Mouse (Mus musculus) lung, postnatal 10 days (tissue): ENCODE data around the gene Rab44.

Experiments
- DNase-seq: peaks from one replicate; pipeline ENCODE4 v3.0.0; 2021

The Rab44 gene

DNA sequence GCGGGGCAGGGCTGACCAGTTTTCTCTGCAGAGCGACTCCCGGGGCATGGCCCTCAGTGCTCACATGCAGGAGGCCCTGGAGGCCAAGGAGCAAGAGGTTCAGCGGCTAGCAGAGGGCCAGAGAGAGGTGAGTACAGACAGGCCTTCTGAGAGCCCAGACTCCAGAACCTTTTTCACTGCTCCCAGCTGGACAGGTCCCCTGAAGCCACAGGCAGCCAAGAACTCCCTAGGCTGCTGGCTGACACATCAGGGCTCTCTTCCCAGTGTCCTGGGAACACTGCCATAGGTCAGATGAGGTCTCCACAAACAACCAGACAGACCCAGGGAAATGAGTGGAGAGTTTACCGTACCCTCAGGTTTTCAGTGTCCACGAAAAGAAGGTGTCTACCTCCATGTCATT lies 22.3 kb downstream of the Rab44 start:
- DNase-seq = peak; percentile 79

DNA sequence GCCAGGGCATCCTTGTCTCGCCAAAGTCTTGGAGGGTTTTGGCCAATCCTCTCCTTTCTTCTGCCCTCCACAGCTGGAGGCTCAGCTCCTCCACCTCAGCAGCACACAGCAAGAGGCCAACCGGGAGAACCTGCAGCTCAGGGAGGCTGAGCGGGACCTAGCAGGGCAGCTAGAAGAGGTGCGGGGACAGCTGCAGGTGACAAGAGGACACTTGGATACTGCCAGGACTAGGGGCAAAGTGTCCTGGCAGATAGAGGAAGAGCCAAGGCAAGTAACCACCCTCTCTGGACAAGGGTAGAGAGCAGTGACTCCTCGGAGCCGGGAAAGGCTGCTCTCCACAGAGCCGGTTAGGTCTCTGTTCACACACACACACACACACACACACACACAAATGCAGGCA lies 24.0 kb downstream of the Rab44 start:
- DNase-seq = no peak

DNA sequence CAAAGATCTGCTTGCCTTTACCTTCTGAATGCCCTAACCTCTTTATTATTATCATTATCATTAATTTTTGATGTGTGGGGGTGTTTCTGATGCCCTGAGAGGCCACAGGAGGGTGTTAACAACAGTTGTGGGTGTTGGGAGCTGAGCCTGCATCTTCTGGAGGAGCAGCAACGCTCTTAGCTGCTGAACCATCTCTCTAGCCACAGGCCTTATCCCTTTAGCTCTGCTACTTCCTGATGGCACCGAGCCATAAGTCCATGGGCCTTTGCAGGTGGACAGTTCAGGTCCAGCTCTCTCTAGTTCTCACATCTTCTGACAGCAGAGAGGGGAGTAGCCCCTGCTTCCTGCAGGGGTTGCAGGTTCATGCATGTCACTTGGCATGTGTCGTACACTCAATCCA lies 27.6 kb downstream of the Rab44 start:
- DNase-seq = no peak

DNA sequence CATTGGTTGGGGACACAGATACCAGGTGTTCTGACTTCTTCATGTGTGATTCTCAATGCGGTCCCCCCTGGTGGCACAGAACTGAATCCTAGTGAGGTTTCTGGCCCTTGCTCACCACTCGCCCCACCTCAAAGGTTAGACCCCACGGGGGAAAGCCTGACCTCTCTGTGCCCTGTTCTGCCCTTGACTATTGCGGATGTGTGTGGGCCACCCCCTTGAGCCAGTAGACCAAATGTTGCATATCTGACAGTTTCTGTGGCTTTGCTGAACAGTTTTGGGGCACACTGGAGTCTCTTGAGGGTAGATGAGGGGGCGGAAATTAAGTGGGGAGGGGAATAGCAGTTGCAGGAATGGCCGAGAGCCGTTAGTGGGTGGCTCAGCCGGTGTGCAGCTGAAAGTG lies 29.3 kb downstream of the Rab44 start:
- no peak for DNase-seq

DNA sequence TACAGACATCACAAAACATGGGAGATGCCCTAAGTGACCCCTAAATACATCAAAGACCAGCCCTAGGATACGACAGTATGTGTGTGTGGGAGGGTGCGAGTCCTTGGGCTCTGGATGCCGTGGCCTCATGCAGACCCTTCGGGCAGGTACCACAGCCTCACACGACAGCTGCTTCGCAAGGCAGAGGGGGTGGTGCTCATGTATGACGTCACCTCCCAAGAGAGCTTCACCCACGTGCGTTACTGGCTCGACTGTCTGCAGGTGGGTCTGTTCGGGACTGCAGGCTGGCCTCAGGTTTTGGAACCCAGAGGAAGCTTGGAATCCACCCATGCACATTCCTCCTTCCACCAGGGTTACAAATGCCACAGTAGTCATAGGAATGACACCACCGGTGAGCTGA lies 31.2 kb downstream of the Rab44 start:
- DNase-seq = no peak

DNA sequence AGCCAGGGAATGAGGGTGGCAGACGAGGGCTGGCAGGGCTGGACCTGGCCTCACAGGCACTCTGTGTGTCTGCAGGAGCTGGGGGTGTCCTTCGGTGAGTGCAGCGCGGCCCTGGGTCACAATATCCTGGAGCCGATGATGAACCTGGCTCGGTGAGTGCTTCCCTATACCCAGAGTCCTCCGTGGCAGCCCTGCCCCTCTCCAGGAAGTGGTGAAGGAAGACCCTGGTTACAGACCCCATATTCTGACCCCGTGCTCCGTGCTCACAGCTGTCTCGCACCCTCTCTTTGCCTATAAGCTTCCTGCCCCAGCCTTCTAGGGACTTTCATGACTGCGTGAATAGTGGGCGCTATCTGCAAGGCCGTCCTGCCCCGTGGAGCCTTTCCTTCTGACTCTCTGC lies 33.3 kb downstream of the Rab44 start:
- DNase-seq = no peak

DNA sequence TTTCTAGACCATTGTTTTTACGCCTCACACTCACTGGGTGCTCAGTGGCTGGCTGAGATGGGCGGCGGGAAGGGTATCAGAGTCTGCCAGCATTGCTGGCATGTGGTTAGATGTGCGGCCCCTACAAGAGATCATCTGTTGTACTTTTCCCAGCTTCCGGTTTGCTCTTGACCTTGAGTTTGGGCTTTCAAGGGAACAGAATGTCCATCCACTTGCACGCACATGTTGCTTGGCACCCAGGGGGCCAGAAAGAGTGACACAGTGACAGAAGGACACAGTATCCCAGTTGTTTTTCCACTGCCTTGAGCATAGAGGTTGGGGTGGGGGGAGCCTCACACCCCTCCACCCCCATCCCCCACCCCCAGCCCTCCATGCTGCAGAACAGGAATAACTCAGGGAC lies 33.8 kb downstream of the Rab44 start:
- no peak for DNase-seq

DNA sequence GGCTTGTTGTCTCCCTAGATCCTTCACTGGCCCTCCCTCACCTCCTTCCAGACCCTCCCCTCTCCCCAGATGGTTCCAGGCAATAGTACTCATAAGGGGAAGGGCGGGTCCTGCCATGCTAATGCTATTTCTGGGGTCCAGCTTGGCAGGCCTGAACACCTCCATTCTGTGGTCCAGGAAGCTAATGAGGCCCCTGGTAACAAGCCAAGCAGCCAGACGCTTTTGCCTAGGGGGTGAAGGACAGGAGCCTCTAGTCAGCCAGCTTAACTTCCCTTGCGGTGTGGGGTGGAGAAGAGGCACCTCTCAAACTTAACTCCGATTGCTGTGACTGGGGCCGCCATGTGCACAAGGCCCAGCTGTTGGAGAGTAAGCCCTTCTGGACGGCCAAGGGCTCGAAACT lies 35.8 kb downstream of the Rab44 start:
- no peak for DNase-seq

DNA sequence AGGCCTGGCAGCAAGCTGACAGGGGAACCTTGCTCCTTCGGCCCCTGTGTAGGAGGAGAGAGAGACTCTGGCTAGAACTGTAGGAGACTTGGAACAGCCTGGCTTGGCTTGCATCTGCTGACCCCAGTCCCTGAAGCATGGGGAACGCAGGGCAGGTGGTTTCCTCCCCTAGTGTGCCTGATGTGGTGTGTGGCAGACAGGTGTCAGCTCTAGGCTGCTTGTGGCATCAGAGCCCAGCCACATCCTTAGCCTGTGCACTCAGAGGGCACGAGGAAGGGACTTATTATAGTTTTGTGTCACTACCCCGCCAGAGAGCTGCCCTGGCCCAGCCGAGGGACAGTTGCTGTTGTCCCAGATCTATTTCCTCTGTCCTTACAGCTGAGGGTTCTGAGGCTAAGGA lies 38.6 kb downstream of the Rab44 start:
- no peak for DNase-seq

DNA sequence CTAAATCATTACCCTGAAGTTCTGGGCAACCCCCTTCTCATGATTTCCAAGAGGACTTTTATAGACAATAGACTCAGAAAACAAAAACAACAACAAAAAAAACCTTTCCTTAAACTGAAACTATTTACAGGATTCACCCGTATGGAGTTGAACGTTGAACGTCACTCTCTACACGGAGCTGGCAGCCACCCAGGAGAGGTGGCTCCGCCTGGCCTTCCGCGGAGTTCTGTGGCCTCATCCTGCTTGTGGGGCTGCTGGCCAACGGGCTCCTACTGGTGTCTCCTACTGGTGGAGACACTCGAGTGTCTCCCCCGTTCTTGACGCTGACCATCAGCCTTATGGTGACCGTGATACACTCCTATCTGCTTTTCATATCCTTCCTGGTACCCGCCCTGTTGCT lies 40.3 kb downstream of the Rab44 start:
- no peak for DNase-seq

DNA sequence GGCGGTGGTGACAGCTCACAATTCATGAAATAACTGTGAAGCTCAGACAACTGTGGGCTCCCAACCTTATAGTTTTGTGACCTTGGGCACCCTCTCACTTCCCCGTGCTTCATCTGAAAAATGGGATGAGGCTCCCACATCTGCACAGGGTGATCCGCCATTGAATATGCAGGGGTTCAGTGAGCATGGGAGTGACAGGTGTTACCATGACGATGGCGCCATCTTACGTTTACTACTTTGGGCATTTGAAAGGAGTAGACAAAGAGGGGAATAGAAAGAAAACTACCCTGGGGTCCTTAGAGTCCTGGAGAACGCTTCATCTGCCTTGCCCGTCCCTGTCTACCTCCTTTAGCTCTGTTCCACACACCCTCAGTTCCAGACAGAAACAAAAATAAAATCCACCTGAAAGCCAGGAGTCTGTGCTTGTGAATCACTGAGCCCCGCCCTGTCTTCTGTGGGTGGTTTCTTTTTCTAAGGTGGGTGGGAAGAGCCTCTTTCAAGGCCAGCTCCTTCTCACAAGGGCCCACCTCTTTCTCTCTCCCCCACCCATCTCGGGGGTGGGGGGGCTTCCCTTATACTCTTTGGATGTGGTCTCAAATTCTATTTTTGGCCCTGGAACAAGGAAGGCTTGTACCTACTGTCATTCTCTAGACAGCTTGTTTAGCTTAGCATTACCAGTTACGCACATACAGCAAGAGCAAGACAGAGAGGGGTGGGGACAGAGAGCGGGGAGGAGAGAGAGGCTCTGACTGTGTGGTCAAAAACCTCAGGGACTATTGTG lies 41.6 kb downstream of the Rab44 start:
- no peak for DNase-seq

DNA sequence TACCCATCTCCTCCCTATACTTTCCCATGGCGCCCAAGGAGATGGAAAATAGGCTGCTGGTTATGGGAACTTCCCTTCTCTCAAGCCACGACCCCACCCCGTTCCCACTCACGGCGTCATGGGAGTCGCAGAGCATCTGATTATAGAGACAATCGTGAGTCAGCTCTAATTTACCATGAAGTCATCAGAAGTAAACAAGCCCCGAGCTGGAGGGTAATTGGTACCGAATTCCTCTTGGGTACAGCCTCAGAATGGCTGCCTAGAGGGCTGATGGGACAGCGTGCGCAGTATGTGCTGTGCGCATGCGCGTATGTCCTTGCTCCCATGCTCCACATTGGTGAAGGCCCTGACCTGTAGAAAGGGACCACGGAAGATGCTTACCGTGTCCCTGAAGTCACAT lies 42.5 kb downstream of the Rab44 start:
- no peak for DNase-seq

DNA sequence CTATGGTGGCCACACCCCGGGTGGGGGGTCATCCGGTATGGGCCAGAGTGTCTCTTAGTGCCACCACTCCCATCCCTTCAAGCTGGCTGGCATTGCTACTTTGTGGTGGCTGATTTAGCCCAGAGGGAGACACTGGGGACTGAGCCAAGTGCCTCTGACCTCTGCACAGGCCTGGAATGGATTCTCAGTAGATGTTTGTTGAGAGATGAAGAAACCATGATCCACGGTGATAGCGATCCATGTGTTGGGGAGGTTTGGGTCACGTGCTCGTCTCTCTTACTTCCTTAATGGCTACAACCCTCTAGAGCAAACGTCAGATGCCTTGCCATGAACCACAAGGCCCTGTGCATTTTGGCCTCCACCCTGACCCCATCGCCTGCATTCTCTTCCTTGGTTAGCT lies 42.9 kb downstream of the Rab44 start:
- no peak for DNase-seq

DNA sequence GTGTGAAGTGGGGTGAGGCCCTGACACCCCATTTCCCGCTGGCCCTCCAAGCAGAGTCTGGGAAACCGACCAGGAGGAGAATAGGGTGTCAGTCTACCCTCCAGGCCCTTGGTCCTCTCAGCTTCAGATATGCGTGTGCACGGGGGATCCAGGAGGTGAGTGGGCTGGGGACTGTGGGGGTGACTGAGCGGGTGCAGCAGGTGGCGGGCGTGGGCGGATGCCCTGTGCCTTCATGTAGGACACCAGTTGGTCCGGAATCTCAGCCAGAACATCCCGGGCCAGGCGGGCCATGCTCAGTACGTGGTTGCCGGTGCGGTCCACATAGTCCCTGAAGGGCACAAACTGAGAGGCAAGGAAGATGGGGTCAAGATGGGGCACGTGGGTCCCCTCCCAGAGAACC lies 45.0 kb downstream of the Rab44 start:
- DNase-seq = no peak

DNA sequence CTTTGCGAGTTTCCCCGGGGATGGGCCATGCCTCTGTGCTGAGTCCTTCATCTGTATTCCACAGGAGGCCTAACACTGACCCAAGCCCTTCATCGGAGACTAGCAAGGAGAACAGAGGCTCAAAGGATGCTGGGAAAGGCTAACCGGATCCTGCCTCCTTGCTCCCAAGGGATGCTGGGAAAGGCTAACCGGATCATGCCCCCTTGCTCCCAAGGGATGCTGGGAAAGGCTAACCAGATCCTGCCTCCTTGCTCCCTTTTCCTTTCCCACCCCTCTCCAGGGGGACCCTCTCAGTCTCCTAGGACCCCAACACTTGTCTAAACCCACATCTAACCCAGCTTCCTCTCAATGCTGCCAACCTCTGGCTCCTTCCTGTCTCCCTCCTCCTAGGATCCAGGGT lies 45.4 kb downstream of the Rab44 start:
- no peak for DNase-seq

DNA sequence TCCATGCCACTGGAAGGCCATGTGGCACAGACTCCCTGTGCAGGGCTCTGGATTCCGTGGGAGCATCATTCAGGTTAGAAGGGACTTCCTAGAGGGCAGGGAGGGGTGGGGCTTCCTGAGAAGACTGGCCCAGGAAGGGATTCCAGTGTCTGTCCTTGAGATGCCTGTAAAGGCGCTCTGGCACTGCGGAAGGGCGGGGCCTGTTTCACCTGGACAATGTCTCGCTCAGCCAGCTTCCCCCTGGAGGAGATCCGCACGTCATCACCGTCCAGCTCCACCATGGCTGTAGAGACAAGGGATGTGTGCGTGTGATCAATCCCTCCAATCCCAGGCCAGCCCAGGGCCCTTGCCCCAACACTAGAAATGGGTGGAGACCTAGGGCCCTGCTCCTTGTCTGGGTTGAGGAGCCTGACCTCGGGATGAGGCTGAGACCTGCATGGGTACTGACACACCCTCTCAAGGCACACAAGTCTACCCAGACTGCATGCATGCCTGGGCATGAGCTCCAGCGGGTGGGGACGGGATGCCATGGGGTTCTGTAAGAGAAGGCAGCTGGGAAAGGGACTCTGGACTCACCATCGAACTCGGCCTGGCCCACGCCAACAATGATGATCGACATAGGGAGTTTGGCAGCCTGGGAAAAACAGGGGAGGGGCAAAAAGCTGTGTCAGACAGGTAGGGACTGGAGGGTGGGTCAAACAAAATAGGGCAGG lies 46.0 kb downstream of the Rab44 start:
- DNase-seq = no peak

DNA sequence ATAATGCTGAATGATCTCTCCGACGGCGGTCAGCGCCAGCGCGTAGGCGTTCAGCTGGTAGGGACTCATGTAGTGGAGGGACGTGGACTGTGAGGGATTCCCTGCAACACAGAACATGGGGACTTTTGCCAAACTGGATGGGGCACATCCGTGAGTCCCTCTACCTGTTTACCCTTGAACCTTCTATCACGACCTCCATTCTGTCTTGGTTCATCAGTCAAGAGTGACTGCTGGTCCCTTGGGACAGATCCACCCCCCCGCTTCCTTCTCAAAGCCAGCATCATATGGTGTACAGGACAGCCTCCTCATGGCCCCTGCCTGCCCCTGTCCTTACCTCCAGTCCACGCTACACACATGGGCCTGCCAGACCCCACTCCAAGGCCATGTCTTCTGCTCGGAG lies 48.4 kb downstream of the Rab44 start:
- DNase-seq = no peak

DNA sequence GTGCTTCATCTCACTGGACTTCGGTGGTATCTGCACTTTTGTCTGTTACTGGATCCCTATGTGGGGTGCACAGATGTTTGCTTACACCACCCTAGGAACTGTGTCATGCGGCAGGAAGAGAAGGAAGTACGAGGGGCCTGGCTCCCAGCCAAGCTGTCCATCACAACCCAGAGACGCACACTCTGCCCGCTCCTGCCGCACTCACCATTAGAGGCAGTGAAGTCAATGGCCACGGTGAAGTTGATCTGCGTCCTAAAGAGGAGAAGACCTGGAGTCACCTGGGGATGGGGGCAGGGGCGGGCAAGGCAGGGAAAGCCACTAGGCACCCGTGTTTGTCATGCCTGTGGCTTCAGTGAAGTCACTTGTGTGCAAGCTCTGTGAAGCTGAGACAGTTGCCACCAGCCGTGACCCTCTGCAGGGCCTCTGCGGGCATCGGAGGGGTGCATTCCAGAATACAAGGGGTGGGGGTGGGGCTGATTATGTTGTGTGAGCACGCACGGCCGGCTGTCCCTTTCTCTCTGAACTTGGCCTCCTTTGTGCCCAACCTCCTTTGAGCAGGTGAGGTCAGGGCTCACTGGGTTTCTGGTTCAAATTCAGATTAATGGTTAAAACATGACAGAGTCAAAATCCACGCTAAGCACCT lies 50.6 kb downstream of the Rab44 start:
- DNase-seq = peak; percentile 78

DNA sequence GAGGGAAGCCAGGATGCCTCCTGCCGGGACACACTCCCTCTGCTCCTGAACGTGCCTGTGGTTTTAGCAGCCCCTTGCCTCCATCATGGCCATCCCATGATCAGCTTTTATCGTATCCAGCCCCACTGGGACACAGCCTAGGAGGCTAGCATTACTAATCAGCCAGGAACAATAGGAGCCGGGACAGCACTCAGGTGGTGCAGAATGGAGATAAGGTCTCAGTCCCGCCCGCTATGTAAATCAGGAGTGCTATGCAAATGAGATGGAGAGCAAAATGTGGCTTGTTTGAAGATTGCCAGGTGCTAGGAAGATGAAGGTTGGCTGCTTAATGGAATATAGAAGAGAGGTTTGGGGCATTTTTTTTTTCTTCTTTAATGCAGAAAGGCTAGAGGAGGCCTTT lies 51.5 kb downstream of the Rab44 start:
- DNase-seq = no peak

DNA sequence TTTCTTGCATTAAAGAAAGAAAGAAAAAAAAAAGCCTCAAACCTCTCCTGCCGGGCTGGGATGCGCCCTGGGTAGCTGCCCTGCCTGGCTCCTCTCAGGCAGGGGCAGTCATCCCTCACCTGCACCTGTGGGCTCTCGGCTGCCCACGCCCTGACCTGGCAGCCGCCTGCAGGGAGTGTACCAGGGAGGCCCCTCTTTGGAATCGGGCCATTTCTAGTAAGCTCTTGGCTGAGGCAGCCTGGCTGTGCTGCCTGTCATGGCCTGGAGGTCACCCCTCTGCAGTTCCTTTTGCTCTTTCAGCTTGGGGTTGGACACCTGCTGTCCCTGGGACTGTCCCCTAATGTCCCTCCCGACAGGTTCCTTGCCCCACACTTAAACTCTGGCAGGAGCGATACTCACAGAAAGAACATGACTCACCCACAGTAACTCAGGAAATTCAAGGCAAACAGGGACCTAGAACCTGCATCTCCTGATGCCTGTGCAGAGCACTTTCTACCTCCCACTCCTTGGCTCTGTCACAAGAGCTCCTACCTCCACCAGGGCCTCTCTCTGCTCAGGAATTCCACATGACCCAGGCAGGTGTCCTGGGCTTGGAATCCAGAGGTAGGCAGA lies 52.1 kb downstream of the Rab44 start:
- no peak for DNase-seq

DNA sequence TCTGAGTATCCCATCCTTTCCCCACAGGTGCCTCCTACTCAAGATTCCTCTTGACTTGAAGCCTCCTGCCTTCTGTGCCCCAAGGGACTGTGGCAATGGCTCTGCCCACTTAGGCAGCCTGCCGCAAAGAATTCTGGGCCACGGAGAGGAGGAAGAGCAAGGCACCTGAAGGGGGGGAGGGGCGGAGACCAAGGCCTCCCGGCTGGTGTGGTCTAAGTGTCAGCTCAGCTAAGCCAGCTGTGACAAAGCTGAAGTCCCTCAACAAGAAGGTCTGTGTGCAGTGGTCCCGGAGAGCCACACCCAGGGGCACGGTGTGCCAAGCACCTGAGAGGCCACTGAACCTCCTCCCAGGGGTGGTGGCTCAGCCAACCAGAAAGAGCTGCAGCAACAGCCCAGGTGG lies 53.4 kb downstream of the Rab44 start:
- DNase-seq = peak; percentile 63

DNA sequence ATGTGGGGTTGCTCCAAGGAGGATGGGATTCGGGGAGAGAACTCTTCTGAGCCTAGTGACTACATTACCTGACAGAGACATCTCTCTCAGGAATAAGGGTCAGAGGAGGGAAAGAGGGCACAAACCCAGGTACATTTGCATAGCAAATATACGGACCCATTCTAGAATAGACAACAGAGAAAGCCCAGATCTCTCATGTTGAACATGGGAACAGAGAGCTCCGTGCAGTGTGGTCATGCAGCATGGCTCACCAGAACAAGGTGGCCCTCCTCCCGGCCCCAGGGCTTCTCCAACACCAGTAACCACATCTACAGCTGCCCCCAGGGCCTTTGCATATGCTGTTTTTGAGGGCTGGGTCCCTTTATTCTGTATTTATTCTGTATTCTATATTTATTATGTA lies 54.5 kb downstream of the Rab44 start:
- no peak for DNase-seq

DNA sequence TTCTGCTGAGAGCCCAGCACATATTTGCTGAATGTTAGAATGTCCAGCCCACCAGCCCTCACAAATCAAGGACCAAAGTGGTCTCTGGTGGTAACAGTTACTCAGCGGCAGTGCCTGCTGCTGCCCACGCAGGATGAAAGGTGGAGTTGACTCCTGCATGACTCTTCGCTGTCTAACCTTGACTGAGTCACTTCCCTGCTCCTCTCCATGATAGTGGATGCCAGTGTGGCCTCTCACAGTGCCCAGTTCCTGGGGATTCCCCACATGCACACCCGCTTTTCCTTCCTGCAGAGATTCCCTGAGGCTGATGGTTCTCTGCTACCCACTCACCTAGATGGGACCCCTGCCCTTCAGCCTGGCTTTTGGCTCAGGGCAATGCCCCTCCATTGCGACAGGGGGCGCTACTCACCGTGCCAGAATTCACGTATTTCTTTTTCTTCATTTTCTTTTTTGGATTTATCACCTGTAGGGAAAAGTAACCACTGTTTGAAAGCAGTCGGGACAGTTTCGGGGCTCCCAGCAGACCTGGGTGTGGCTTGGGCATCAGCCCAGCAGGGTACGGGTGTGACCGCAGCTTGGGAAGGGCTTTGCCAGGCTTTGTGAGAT lies 55.2 kb downstream of the Rab44 start:
- no peak for DNase-seq
